Mouse (Mus musculus) spleen, postnatal 10 days (tissue): Measurements from ENCODE around the gene Phc2.
A peak's percentile ranks its signal among the peaks of the same experiment; 100 is the strongest.

Experiments
- DNase-seq, 2 experiments: peaks; one replicate each; pipeline ENCODE4 v3.0.0; 2021 to 2022; ENCODE audit warnings: low spot score in 2 of 2

Gene Phc2

DNA sequence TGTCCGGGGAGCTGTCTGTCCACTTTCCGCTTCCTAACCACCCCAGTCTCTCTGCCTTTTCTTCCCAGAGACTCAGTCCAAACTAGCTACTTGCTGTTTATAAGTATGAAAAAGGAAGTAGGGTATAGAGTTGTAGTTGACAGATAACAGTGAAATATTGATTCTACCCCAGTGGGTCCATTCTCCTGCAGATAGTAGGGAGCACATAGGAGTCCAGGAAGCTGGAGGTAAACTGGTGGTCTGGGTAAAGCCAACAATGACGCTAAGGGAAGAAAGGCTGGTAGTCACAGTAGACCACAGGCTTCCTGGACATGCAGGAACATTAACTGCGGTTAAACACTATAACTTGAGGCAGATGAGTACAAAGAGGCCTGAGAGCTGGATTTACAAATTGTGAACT lies 36.7 kb downstream of the Phc2 start:
- no peak for DNase-seq

GRCm38 (mm10) chr4:128692149-128692925 lies 37.8 kb downstream of the Phc2 start:
- DNase-seq = no peak

GRCm38 (mm10) chr4:128693207-128693606 lies 38.7 kb downstream of the Phc2 start:
- no peak for DNase-seq

- DNase-seq = no peak
These were observed 39.8 kb downstream of the Phc2 start for GRCm38 (mm10) chr4:128694315-128694714.

GRCm38 (mm10) chr4:128695149-128695548 lies 40.6 kb downstream of the Phc2 start:
- no peak for DNase-seq

DNA sequence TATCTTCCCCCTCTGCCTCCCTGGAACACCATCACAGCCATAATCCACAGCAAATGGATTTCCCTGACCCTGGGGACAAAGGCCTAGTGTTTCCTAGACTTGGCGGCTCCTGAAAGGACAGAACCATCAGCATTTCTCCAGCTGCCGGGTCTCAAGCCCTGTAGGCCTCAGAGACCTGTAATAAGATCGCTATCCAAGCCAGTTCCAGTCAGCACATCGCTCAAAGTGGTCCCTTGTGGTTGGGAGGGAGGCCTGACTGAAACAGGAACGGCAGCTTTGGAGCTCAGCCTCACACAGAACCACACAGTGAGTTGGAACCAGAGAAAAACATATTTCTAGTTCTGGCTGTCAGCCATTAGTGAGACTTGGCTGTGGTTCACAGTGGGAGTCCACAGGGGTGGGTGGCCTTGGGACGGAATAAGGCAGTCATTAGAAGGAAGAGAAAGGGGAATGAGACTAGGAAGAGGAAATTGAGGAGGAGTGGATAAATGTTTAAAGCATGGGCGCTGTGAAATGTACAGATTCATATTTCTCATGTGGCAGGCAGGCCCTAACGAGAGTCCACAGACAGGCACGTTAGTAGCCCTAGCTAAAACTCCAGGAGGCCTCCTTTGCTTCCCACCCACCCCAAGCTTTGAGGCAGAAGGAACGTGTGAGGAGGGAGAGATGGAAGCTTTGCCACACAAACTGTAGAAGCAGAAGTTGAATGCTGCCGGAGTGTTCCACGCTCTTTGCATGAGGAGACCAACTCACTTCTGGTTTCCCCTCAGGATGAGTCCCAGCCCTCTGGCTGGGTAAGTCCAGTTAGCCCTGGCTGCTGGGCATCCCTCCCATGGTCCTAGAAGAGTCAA lies 43.7 kb downstream of the Phc2 start:
- DNase-seq = no peak

- DNase-seq = no peak
These were observed 45.4 kb downstream of the Phc2 start for GRCm38 (mm10) chr4:128699916-128700315.

DNA sequence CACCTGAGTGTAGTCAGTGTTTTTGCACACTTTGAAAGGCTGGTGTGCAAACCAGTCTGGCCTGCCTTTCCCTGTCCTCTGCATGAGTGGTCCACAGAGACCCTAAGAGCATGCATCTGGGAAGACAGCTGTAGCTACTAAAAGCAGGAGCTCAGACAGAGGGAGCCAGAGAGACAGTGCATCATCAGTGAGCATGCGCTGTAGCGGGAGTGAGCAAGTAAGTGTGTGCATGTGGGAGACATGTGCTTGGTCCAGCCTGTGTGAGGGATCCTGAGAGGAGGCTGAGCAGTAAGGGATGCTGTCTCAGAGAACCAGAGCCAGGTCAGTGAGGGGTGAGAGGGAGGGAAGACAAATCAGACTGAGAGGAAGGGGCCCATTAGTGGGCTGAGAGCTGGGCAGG lies 46.0 kb downstream of the Phc2 start:
- no peak for DNase-seq

DNA sequence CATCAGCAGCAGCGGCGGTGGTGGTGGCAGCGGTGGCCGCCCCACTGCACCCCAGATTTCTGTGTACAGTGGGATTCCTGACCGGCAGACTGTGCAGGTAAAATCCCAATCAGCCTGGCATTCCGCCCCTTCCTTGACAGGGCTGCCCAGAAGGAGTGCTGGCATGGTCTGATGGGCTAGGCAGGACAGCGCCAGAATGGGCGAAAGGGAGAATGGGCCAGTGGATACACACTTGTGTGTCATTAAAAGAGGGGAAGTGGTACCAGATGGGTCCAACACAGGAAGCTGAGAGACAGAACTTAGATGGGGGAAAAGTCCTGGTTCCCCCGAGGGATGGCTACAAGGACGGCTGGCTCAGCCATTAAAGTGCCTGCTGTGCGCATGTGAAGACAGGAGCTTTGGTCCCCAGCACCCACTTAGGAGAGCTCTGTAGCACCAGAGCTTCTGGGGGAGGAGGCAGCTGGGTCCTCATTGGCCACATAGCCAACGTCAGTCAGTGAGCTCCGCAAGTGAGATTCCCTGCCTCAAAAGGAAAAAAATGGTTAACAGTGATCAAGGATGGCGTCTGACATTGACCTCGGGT lies 50.7 kb downstream of the Phc2 start:
- DNase-seq = no peak

- no peak for DNase-seq
These were observed 52.1 kb downstream of the Phc2 start for GRCm38 (mm10) chr4:128706626-128707025.

GRCm38 (mm10) chr4:128707384-128707783 lies 52.9 kb downstream of the Phc2 start:
- no peak for DNase-seq

- peak in 1 of 2 experiments; percentile 52 for DNase-seq
These were observed 54.7 kb downstream of the Phc2 start for GRCm38 (mm10) chr4:128709061-128709780.

GRCm38 (mm10) chr4:128709781-128710166 lies 55.3 kb downstream of the Phc2 start:
- DNase-seq = no peak

GRCm38 (mm10) chr4:128710286-128710685 lies 55.8 kb downstream of the Phc2 start:
- no peak for DNase-seq

GRCm38 (mm10) chr4:128710800-128711199 lies 56.3 kb downstream of the Phc2 start:
- no peak for DNase-seq

DNA sequence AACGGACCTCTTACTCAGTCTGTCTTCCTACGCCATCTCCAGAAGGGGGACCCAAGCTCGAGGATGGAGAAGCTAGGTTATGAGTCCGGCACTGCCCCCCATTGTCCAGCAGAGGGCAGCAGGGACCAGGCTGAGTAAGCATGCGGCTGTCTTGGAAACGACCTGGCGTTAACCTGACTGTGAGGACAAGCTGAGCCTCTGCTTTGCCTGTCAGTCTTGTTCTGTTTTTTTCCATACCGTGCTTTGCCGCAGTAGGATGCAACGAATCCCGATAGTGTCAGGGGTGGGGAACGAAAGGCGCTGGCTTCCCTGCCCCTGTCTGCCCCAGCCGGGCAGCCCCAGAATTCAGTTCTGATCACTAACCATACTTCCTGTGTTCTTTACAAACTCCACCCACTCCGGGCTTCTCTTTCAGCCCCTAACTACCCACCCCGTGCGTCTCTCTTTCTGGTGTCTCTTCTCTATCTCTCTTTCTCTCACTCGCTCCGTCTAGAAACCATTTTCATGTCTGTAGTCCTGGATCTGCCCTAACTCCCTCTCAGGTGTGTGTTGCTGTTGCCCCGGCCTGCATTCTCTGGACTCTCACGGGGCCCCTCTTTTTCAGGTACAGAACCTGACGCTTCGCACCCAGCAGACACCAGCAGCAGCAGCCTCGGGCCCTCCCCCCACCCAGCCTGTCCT lies 57.1 kb downstream of the Phc2 start:
- peak; percentile 85 to 91 for DNase-seq

GRCm38 (mm10) chr4:128712136-128712655 lies 57.7 kb downstream of the Phc2 start:
- no peak for DNase-seq

DNA sequence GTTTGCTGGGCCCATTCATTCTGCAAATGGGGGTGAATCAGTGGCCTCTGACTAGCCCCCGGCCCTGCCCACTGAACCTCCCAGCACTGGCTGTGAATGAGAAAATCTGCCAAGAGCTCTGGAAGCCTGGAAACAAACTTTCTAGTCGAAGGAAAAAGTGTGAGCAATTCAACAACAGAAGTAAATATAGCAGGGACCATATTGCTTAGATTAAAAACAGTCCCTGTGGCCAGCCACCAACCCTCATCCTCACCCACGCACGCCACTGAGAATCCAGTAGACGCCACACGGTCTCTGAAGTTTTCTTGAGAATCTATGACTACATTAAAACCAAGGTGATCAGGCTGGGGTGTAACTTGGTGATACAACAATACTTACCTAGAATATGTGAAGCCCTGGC lies 58.4 kb downstream of the Phc2 start:
- no peak for DNase-seq

- no peak for DNase-seq
These were observed 61.0 kb downstream of the Phc2 start for GRCm38 (mm10) chr4:128715241-128716204.

- no peak for DNase-seq
These were observed 61.8 kb downstream of the Phc2 start for GRCm38 (mm10) chr4:128716279-128716678.
